Mouse (Mus musculus) neural tube, embryonic 12.5 days (tissue): ENCODE measurements around the gene Lce3d. TPM values are rescaled to one million over a fixed set of nuclear protein-coding genes. Genes with fewer than 3 reads are reported as not detected.

Experiments
- polyA plus RNA-seq: library from polyadenylated mRNA; unstranded; fragments of >200 nt; fragmentation: Nextera tagmentation; extraction: Ambion mirVana; gene quantifications from 2 replicates; pipeline ENCODE4 v1.2.1, GENCODE M21; 2016

Lce3d gene
- polyA plus RNA-seq, 1 experiment from 2014 or later, result not detected

Other genes starting within 250 kb of the Lce3d start
- gene Lce1e, start 248.3 kb upstream of the Lce3d start, polyA plus RNA-seq, result not detected in 2 replicates
- not detected in 2 replicates for gene Lce1f, start 237.0 kb upstream of the Lce3d start, polyA plus RNA-seq
- not detected in 2 replicates for gene Gm38119, start 218.3 kb upstream of the Lce3d start, polyA plus RNA-seq
- not detected in 2 replicates for gene Lce1g, start 205.1 kb upstream of the Lce3d start, polyA plus RNA-seq
- not detected in 2 replicates for gene Lce1h, start 192.3 kb upstream of the Lce3d start, polyA plus RNA-seq
- not detected in 2 replicates for gene Lce1i, start 178.5 kb upstream of the Lce3d start, polyA plus RNA-seq
- gene Lce1j, start 166.9 kb upstream of the Lce3d start, polyA plus RNA-seq, result not detected in 2 replicates
- gene Lce1k, start 149.5 kb upstream of the Lce3d start, polyA plus RNA-seq, result not detected in 2 replicates
- not detected in 2 replicates for gene Kprp, start 130.1 kb upstream of the Lce3d start, polyA plus RNA-seq
- gene Lce1l, start 106.1 kb upstream of the Lce3d start, polyA plus RNA-seq, result not detected in 2 replicates
- not detected in 2 replicates for gene 2310050C09Rik, start 87.2 kb upstream of the Lce3d start, polyA plus RNA-seq
- not detected in 2 replicates for gene Lce3a, start 31.2 kb upstream of the Lce3d start, polyA plus RNA-seq
- gene Lce3b, start 24.4 kb upstream of the Lce3d start, polyA plus RNA-seq, result not detected in 2 replicates
- gene Lce3c, start 12.9 kb upstream of the Lce3d start, polyA plus RNA-seq, result not detected in 2 replicates
- not detected in 2 replicates for gene Lce3e, start 9.7 kb downstream of the Lce3d start, polyA plus RNA-seq
- gene Lce3f, start 34.8 kb downstream of the Lce3d start, polyA plus RNA-seq, result not detected in 2 replicates
- 0.32 TPM in 1 of 2 replicates, not detected in the other for gene Crct1, start 58.3 kb downstream of the Lce3d start, polyA plus RNA-seq
- gene Lce1m, start 61.7 kb downstream of the Lce3d start, polyA plus RNA-seq, result not detected in 2 replicates
- gene Gm4858, start 111.4 kb downstream of the Lce3d start, polyA plus RNA-seq, result not detected in 2 replicates
- not detected in 2 replicates for gene Crnn, start 187.4 kb downstream of the Lce3d start, polyA plus RNA-seq
- not detected in 2 replicates for gene Flg2, start 239.9 kb downstream of the Lce3d start, polyA plus RNA-seq